Mouse (Mus musculus) brain, embryonic 14.5 days (tissue): ENCODE results near the gene Psmg3.

ENCODE experiments used
- CTCF ChIP-seq: fragments of 200-500 bp; IDR thresholded peaks from 2 replicates; pipeline ENCODE4 v1.5.1; 2012; ENCODE audit warnings: inconsistent platforms, mild to moderate bottlenecking, moderate library complexity, borderline replicate concordance; ENCODE audit not compliant: insufficient read depth, insufficient read length; ENCODE audit errors: extremely low read depth
- POLR2A ChIP-seq: fragments of 200-500 bp; IDR thresholded peaks from 2 replicates; pipeline ENCODE4 v1.6.1; 2012; ENCODE audit warnings: mild to moderate bottlenecking, inconsistent platforms, borderline replicate concordance; ENCODE audit not compliant: poor library complexity, insufficient read depth, insufficient read length, severe bottlenecking; ENCODE audit errors: extremely low read depth

- 0 out of 2 replicates have a peak, but pooled peaks have one; percentile 28 for TF ChIP-seq CTCF
- no peak for TF ChIP-seq POLR2A
Measured at GRCm38 (mm10) chr5:139809397-139809796, 17.3 kb downstream of the Psmg3 start.
